Mouse (Mus musculus) cortical plate, adult 2 months (tissue): ENCODE results near the gene Mixl1.

Source experiments
- CTCF ChIP-seq: fragments of 200-500 bp; IDR thresholded peaks from 2 replicates; pipeline ENCODE4 v1.5.1; 2011; ENCODE audit warnings: mild to moderate bottlenecking, control low read depth, low read length; ENCODE audit not compliant: insufficient read depth; ENCODE audit errors: extremely low read depth
- POLR2A ChIP-seq: fragments of 200-500 bp; IDR thresholded peaks from 2 replicates; pipeline ENCODE4 v1.6.1; 2011; ENCODE audit warnings: mild to moderate bottlenecking, low read length, control low read depth; ENCODE audit not compliant: insufficient read depth; ENCODE audit errors: extremely low read depth

DNA sequence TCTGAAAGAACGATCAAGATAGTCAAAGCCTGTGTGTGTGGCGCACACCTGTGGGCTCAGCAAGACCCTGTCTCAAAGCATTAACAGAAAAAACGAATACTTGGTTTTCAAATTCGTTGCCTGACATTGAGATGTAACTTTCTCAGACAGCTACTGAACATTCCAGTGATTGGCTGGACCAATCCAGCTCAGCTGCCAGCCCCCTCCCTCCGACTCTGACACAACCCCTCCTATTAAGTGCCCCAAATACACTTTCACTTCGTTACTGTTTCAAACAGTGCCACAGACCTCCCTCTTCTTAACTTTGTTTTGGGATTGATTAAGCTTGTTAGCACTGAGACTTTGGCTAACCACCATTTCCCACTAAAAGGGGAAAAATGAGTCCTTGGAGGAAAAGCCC lies 6.6 kb upstream of the Mixl1 start:
- TF ChIP-seq CTCF, result no peak
- no peak for TF ChIP-seq POLR2A
